Mouse (Mus musculus): Measurements from ENCODE around the gene Pdzd8. TPM values are rescaled to one million over a fixed set of nuclear protein-coding genes. Genes with fewer than 3 reads are reported as not detected.

Pdzd8 gene
- polyA plus RNA-seq, 1 experiment from 2014 or later, result 9.4 TPM

GRCm38 (mm10) chr19:59316571-59316970 lies 29.0 kb downstream of the Pdzd8 start:
- Histone ChIP-seq H3K9ac (ENCODE audit: low read depth, low read length) (no peak overlapping the region), H3K4me1 (ENCODE audit: control insufficient read depth, insufficient read depth, low read length) (no peaks in the 10 kb centered on the region), H3K4me2 (ENCODE audit: low read length) (no peak overlapping the region), H3K9me3 (replicated peaks; ENCODE audit: control insufficient read depth, low read length, poor library complexity, severe bottlenecking) (no peaks in the 10 kb centered on the region), H3K27ac (ENCODE audit: low read length) (no peak overlapping the region), H3K36me3 (ENCODE audit: control insufficient read depth, insufficient read depth, low read length) (no peaks in the 10 kb centered on the region), H3K4me3 (ENCODE audit: low read depth, low read length) (no peak overlapping the region), H3K27me3 (ENCODE audit: control insufficient read depth, insufficient read depth, low read depth, low read length) (no peaks in the 10 kb centered on the region)
- no peak for ATAC-seq

GRCm38 (mm10) chr19:59315308-59315707 lies 30.3 kb downstream of the Pdzd8 start:
- Histone ChIP-seq H3K27me3 (ENCODE audit: control insufficient read depth, insufficient read depth, low read depth, low read length) (no peaks in the 10 kb centered on the region), H3K9ac (ENCODE audit: low read depth, low read length) (no peak overlapping the region), H3K4me1 (ENCODE audit: control insufficient read depth, insufficient read depth, low read length) (no peaks in the 10 kb centered on the region), H3K4me3 (ENCODE audit: low read depth, low read length) (no peak overlapping the region), H3K9me3 (replicated peaks; ENCODE audit: control insufficient read depth, low read length, poor library complexity, severe bottlenecking) (no peaks in the 10 kb centered on the region), H3K4me2 (ENCODE audit: low read length) (no peak overlapping the region), H3K27ac (ENCODE audit: low read length) (no peak overlapping the region), H3K36me3 (ENCODE audit: control insufficient read depth, insufficient read depth, low read length) (no peaks in the 10 kb centered on the region)
- ATAC-seq, result no peak

- WGBS, result 69% methylated on average over 5 of the region's 5 CpGs
Measured at GRCm38 (mm10) chr19:59292183-59292839, 53.3 kb downstream of the Pdzd8 start.

DNA sequence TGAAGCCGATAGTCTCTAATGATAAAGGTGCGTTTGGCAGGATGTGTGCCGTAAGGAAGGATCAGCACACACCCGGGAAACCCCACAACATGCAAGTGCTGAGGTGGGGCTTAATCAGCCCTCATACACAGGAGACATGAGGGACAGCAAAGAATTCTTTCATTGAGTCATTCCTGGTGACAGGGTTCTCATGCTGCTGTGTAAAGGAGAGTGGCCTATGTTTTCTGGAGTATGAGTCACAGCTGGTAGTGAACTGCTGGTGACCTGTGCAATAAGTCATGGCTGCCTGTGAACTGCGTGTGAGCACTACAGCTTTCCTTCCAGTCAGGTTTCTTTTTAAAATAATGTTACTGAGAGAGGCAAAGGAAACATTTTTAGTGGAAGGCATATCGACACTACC lies 55.8 kb downstream of the Pdzd8 start:
- H3K27ac ChIP-seq (ENCODE audit: low read length), result no peak overlapping the region
- H3K9me3 ChIP-seq (replicated peaks; ENCODE audit: control insufficient read depth, low read length, poor library complexity, severe bottlenecking), result no peaks in the 10 kb centered on the region
- no peaks in the 10 kb centered on the region for H3K36me3 ChIP-seq (ENCODE audit: control insufficient read depth, insufficient read depth, low read length)
- no peak for ATAC-seq
- H3K4me3 ChIP-seq (ENCODE audit: low read depth, low read length), result no peak overlapping the region
- WGBS, result 95% methylated on average over 6 of the region's 6 CpGs
- H3K4me2 ChIP-seq (ENCODE audit: low read length), result no peak overlapping the region
- H3K27me3 ChIP-seq (ENCODE audit: control insufficient read depth, insufficient read depth, low read depth, low read length), result no peaks in the 10 kb centered on the region
- no peak overlapping the region for H3K9ac ChIP-seq (ENCODE audit: low read depth, low read length)
- no peaks in the 10 kb centered on the region for H3K4me1 ChIP-seq (ENCODE audit: control insufficient read depth, insufficient read depth, low read length)

More at GRCm38 (mm10) chr19:59292183-59292839, 53.3 kb downstream of the Pdzd8 start:
- Histone ChIP-seq H3K9me3 (replicated peaks; ENCODE audit: control insufficient read depth, low read length, poor library complexity, severe bottlenecking) (no peaks in the 10 kb centered on the region), H3K36me3 (ENCODE audit: control insufficient read depth, insufficient read depth, low read length) (no peaks in the 10 kb centered on the region), H3K4me2 (ENCODE audit: low read length) (no peak overlapping the region), H3K27me3 (ENCODE audit: control insufficient read depth, insufficient read depth, low read depth, low read length) (no peaks in the 10 kb centered on the region), H3K27ac (ENCODE audit: low read length) (no peak overlapping the region), H3K4me3 (ENCODE audit: low read depth, low read length) (no peak overlapping the region), H3K4me1 (ENCODE audit: control insufficient read depth, insufficient read depth, low read length) (no peaks in the 10 kb centered on the region), H3K9ac (ENCODE audit: low read depth, low read length) (no peak overlapping the region)
- no peak for ATAC-seq

DNA sequence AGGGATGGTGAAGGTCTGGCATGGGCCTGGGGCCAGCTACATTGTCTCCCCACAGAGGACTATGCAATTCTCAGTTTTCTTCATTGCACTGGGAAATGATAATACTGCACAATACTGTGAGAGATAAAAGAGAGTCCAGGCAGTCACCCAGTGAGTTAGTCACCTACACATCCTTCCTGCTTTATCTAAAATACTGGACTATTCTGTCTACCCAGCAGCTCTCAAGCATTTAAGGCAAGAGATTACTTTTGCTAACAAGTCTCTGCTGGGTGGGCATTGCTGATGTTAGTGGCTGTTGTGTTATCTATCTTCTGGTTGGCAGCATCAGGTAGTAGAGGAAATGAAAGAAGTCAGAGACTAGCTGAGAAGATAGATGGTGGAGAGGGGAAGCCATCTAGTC lies 56.5 kb downstream of the Pdzd8 start:
- H3K27me3 ChIP-seq (ENCODE audit: control insufficient read depth, insufficient read depth, low read depth, low read length), result no peaks in the 10 kb centered on the region
- no peak overlapping the region for H3K9ac ChIP-seq (ENCODE audit: low read depth, low read length)
- H3K36me3 ChIP-seq (ENCODE audit: control insufficient read depth, insufficient read depth, low read length), result no peaks in the 10 kb centered on the region
- no peaks in the 10 kb centered on the region for H3K4me1 ChIP-seq (ENCODE audit: control insufficient read depth, insufficient read depth, low read length)
- no peak overlapping the region for H3K4me3 ChIP-seq (ENCODE audit: low read depth, low read length)
- no peak overlapping the region for H3K4me2 ChIP-seq (ENCODE audit: low read length)
- H3K9me3 ChIP-seq (replicated peaks; ENCODE audit: control insufficient read depth, low read length, poor library complexity, severe bottlenecking), result no peaks in the 10 kb centered on the region
- ATAC-seq, result no peak
- no peak overlapping the region for H3K27ac ChIP-seq (ENCODE audit: low read length)

GRCm38 (mm10) chr19:59282001-59282400 lies 63.6 kb downstream of the Pdzd8 start:
- Histone ChIP-seq H3K27ac (ENCODE audit: low read length) (no peak overlapping the region), H3K4me1 (ENCODE audit: control insufficient read depth, insufficient read depth, low read length) (no peaks in the 10 kb centered on the region)
- 85% methylated on average over 3 of the region's 3 CpGs for WGBS

GRCm38 (mm10) chr19:59280841-59281240 lies 64.7 kb downstream of the Pdzd8 start:
- no peak overlapping the region for H3K9ac ChIP-seq (ENCODE audit: low read depth, low read length)
- H3K27me3 ChIP-seq (ENCODE audit: control insufficient read depth, insufficient read depth, low read depth, low read length), result no peaks in the 10 kb centered on the region
- H3K4me3 ChIP-seq (ENCODE audit: low read depth, low read length), result no peak overlapping the region
- no peak overlapping the region for H3K4me2 ChIP-seq (ENCODE audit: low read length)
- no peak overlapping the region; the same call in 1 of the 2 replicates for H3K27ac ChIP-seq (ENCODE audit: low read length)
- H3K36me3 ChIP-seq (ENCODE audit: control insufficient read depth, insufficient read depth, low read length), result no peaks in the 10 kb centered on the region
- no peaks in the 10 kb centered on the region for H3K4me1 ChIP-seq (ENCODE audit: control insufficient read depth, insufficient read depth, low read length)
- ATAC-seq, result no peak
- H3K9me3 ChIP-seq (replicated peaks; ENCODE audit: control insufficient read depth, low read length, poor library complexity, severe bottlenecking), result no peaks in the 10 kb centered on the region

More at GRCm38 (mm10) chr19:59282001-59282400, 63.6 kb downstream of the Pdzd8 start:
- Histone ChIP-seq H3K36me3 (ENCODE audit: control insufficient read depth, insufficient read depth, low read length) (no peaks in the 10 kb centered on the region), H3K4me3 (ENCODE audit: low read depth, low read length) (no peak overlapping the region), H3K9ac (ENCODE audit: low read depth, low read length) (no peak overlapping the region), H3K27me3 (ENCODE audit: control insufficient read depth, insufficient read depth, low read depth, low read length) (no peaks in the 10 kb centered on the region), H3K4me2 (ENCODE audit: low read length) (no peak overlapping the region), H3K9me3 (replicated peaks; ENCODE audit: control insufficient read depth, low read length, poor library complexity, severe bottlenecking) (no peaks in the 10 kb centered on the region)
- ATAC-seq, result no peak

DNA sequence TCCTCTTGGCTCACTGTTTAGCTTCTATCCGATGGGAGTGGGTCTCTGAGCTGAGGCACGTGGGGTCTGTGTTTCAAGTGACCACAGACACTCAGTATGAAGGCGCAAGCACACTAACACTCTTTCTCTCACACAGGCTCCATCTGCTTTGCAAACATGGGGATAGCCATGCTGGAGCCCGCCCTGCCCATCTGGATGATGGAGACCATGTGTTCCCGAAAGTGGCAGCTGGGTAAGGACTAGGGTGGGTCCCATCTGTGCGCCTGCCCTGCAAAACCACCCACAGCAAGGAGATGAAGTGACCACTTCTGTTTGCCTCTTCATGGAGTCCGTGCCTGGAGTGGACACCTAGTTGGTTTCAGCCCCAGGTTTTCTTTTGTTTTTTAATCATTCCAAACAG lies 69.2 kb downstream of the Pdzd8 start:
- Histone ChIP-seq H3K4me3 (ENCODE audit: low read depth, low read length) (no peak overlapping the region), H3K36me3 (ENCODE audit: control insufficient read depth, insufficient read depth, low read length) (no peaks in the 10 kb centered on the region), H3K9me3 (replicated peaks; ENCODE audit: control insufficient read depth, low read length, poor library complexity, severe bottlenecking) (no peaks in the 10 kb centered on the region), H3K9ac (ENCODE audit: low read depth, low read length) (no peak overlapping the region), H3K27ac (ENCODE audit: low read length) (no peak overlapping the region), H3K4me2 (ENCODE audit: low read length) (no peak overlapping the region), H3K4me1 (ENCODE audit: control insufficient read depth, insufficient read depth, low read length) (no peaks in the 10 kb centered on the region), H3K27me3 (ENCODE audit: control insufficient read depth, insufficient read depth, low read depth, low read length) (no peaks in the 10 kb centered on the region)
- WGBS, result 81% methylated on average over 7 of the region's 7 CpGs
- no peak for ATAC-seq

DNA sequence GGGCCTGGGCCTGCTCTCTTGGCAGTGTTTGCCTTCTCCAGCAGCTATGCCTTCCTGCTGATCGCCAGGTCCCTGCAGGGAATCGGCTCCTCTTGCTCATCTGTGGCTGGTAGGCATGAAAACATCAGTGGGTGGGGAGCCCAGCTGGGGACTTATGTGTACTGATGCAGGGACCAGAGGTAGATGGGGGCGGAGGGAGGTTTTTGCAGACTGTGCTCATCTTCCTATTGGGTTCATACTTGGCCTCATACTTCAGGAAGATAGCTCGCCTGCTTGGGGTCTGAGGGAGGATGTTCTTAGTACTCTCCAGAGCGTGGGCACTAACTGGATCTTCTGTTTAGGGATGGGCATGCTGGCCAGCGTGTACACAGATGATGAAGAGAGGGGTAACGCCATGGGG lies 72.4 kb downstream of the Pdzd8 start:
- Histone ChIP-seq H3K9ac (ENCODE audit: low read depth, low read length) (no peak overlapping the region), H3K36me3 (ENCODE audit: control insufficient read depth, insufficient read depth, low read length) (no peaks in the 10 kb centered on the region), H3K4me2 (ENCODE audit: low read length) (no peak overlapping the region), H3K4me3 (ENCODE audit: low read depth, low read length) (no peak overlapping the region), H3K9me3 (replicated peaks; ENCODE audit: control insufficient read depth, low read length, poor library complexity, severe bottlenecking) (no peaks in the 10 kb centered on the region), H3K4me1 (ENCODE audit: control insufficient read depth, insufficient read depth, low read length) (0 out of 2 replicates have a peak, but pooled peaks cover 2% of the 10 kb centered on the region), H3K27me3 (ENCODE audit: control insufficient read depth, insufficient read depth, low read depth, low read length) (no peaks in the 10 kb centered on the region), H3K27ac (ENCODE audit: low read length) (no peak overlapping the region)
- 89% methylated on average over 7 of the region's 7 CpGs for WGBS
- ATAC-seq, result no peak
